Mouse (Mus musculus): ENCODE results near the gene Fdps. TPM values are rescaled to one million over a fixed set of nuclear protein-coding genes. Genes with fewer than 3 reads are reported as not detected.

Fdps gene
- polyA plus RNA-seq, 1 experiment from 2014 or later: 340 TPM

Other genes with a start within 250 kb of the Fdps start
- gene Msto1, start 188.0 kb downstream of the Fdps start, polyA plus RNA-seq (2015; fragmentation: Nextera tagmentation; extraction: Ambion mirVana): 35.3 and 37.6 TPM in 2 replicates
- 16.9 and 19.3 TPM in 2 replicates for gene Ash1l, start 151.3 kb downstream of the Fdps start, polyA plus RNA-seq (2015; fragmentation: Nextera tagmentation; extraction: Ambion mirVana)
- gene Dap3, start 150.8 kb downstream of the Fdps start, polyA plus RNA-seq (2015; fragmentation: Nextera tagmentation; extraction: Ambion mirVana): 123 and 132 TPM in 2 replicates
- gene Rusc1, start 8.6 kb downstream of the Fdps start, polyA plus RNA-seq (2015; fragmentation: Nextera tagmentation; extraction: Ambion mirVana): 19.2 and 22.8 TPM in 2 replicates
- gene Gm43738, start 860 bp downstream of the Fdps start, polyA plus RNA-seq (2015; fragmentation: Nextera tagmentation; extraction: Ambion mirVana): not detected in 2 replicates
- 14.3 and 22.0 TPM in 2 replicates for gene Pklr, start 34.2 kb upstream of the Fdps start, polyA plus RNA-seq (2015; fragmentation: Nextera tagmentation; extraction: Ambion mirVana)
- gene Hcn3, start 58.2 kb upstream of the Fdps start, polyA plus RNA-seq (2015; fragmentation: Nextera tagmentation; extraction: Ambion mirVana): 1.7 and 1.8 TPM in 2 replicates
- gene Clk2, start 62.8 kb upstream of the Fdps start, polyA plus RNA-seq (2015; fragmentation: Nextera tagmentation; extraction: Ambion mirVana): 18.9 and 19.1 TPM in 2 replicates
- 104 and 113 TPM in 2 replicates for gene Scamp3, start 75.5 kb upstream of the Fdps start, polyA plus RNA-seq (2015; fragmentation: Nextera tagmentation; extraction: Ambion mirVana)
- gene Fam189b, start 81.2 kb upstream of the Fdps start, polyA plus RNA-seq (2015; fragmentation: Nextera tagmentation; extraction: Ambion mirVana): 22.0 and 23.9 TPM in 2 replicates
- 55.4 and 63.9 TPM in 2 replicates for gene Gba, start 101.0 kb upstream of the Fdps start, polyA plus RNA-seq (2015; fragmentation: Nextera tagmentation; extraction: Ambion mirVana)
- 38.8 and 45.2 TPM in 2 replicates for gene Thbs3, start 113.2 kb upstream of the Fdps start, polyA plus RNA-seq (2015; fragmentation: Nextera tagmentation; extraction: Ambion mirVana)
- 172 and 177 TPM in 2 replicates for gene Mtx1, start 125.1 kb upstream of the Fdps start, polyA plus RNA-seq (2015; fragmentation: Nextera tagmentation; extraction: Ambion mirVana)
- 112 and 164 TPM in 2 replicates for gene Muc1, start 127.1 kb upstream of the Fdps start, polyA plus RNA-seq (2015; fragmentation: Nextera tagmentation; extraction: Ambion mirVana)
- 318 and 325 TPM in 2 replicates for gene Krtcap2, start 144.0 kb upstream of the Fdps start, polyA plus RNA-seq (2015; fragmentation: Nextera tagmentation; extraction: Ambion mirVana)
- 4.4 and 4.8 TPM in 2 replicates for gene Trim46, start 144.3 kb upstream of the Fdps start, polyA plus RNA-seq (2015; fragmentation: Nextera tagmentation; extraction: Ambion mirVana)
- gene Dpm3, start 157.4 kb upstream of the Fdps start, polyA plus RNA-seq (2015; fragmentation: Nextera tagmentation; extraction: Ambion mirVana): 119 and 131 TPM in 2 replicates
- 81.7 and 83.1 TPM in 2 replicates for gene Slc50a1, start 168.6 kb upstream of the Fdps start, polyA plus RNA-seq (2015; fragmentation: Nextera tagmentation; extraction: Ambion mirVana)
- gene Efna1, start 179.2 kb upstream of the Fdps start, polyA plus RNA-seq (2015; fragmentation: Nextera tagmentation; extraction: Ambion mirVana): 41.5 and 44.7 TPM in 2 replicates
- gene Efna3, start 221.0 kb upstream of the Fdps start, polyA plus RNA-seq (2015; fragmentation: Nextera tagmentation; extraction: Ambion mirVana): 13.0 and 16.0 TPM in 2 replicates
- 15.0 and 15.5 TPM in 2 replicates for gene Efna4, start 236.1 kb upstream of the Fdps start, polyA plus RNA-seq (2015; fragmentation: Nextera tagmentation; extraction: Ambion mirVana)
- gene Adam15, start 248.0 kb upstream of the Fdps start, polyA plus RNA-seq (2015; fragmentation: Nextera tagmentation; extraction: Ambion mirVana): 61.1 and 69.5 TPM in 2 replicates

Measured in stomach, embryonic 16.5 days (tissue).